Mouse (Mus musculus) myocyte (in vitro differentiated cells): ENCODE results near the gene Suv39h2. TPM values are rescaled to one million over a fixed set of nuclear protein-coding genes. Genes with fewer than 3 reads are reported as not detected.

Source experiments
- H3K27me3 ChIP-seq: one replicate; pipeline ENCODE4 v1.6.1; 2011; ENCODE audit not compliant: control insufficient read depth, insufficient read depth, insufficient read length
- H3K36me3 ChIP-seq: one replicate; pipeline ENCODE4 v1.6.1; 2011; ENCODE audit not compliant: control insufficient read depth, insufficient read depth
- H3K4me2 ChIP-seq: one replicate; pipeline ENCODE4 v1.6.1; 2011; ENCODE audit warnings: low read depth, control low read depth
- H3K4me3 ChIP-seq: one replicate; pipeline ENCODE4 v1.5.1; 2011; ENCODE audit warnings: mild to moderate bottlenecking, control low read depth, moderate library complexity
- H3K79me2 ChIP-seq: one replicate; pipeline ENCODE4 v1.6.1; 2011; ENCODE audit not compliant: control insufficient read depth, insufficient read depth
- H3ac ChIP-seq: one replicate; pipeline ENCODE4 v1.6.1; 2011; ENCODE audit not compliant: control insufficient read depth, insufficient read length
- CEBPB ChIP-seq: IDR thresholded peaks from 2 replicates; pipeline ENCODE4 v1.6.1; 2011; ENCODE audit warnings: mild to moderate bottlenecking, moderate library complexity; ENCODE audit not compliant: poor library complexity, insufficient read depth, severe bottlenecking
- E2F4 ChIP-seq: IDR thresholded peaks from one replicate; pipeline ENCODE4 v1.6.1; 2011; ENCODE audit warnings: mild to moderate bottlenecking, control low read depth, moderate library complexity; ENCODE audit not compliant: insufficient read depth
- MAX ChIP-seq: IDR thresholded peaks from one replicate; pipeline ENCODE4 v1.6.1; 2011; ENCODE audit warnings: low read depth, mild to moderate bottlenecking, control low read depth
- MYOD1 ChIP-seq, 3 experiments: IDR thresholded peaks; one replicate each; pipeline ENCODE4 v1.6.1; 2011; ENCODE audit warnings: control low read depth in 2 of 3, low read depth in 2 of 3, mild to moderate bottlenecking in 2 of 3, moderate library complexity in 1 of 3; ENCODE audit not compliant: insufficient read length in 2 of 3, control insufficient read depth in 1 of 3
- MYOG ChIP-seq, 3 experiments: IDR thresholded peaks; one replicate each; pipeline ENCODE4 v1.6.1; 2011; ENCODE audit warnings: control low read depth in 2 of 3, low read depth in 2 of 3, mild to moderate bottlenecking in 2 of 3; ENCODE audit not compliant: insufficient read length in 2 of 3, control insufficient read depth in 1 of 3, insufficient read depth in 1 of 3
- POLR2A ChIP-seq: IDR thresholded peaks from one replicate; pipeline ENCODE4 v1.6.1; 2011; ENCODE audit warnings: low read depth, mild to moderate bottlenecking, control low read depth, moderate library complexity; ENCODE audit not compliant: insufficient read length
- POLR2AphosphoS2 ChIP-seq: IDR thresholded peaks from one replicate; pipeline ENCODE4 v1.6.1; 2011; ENCODE audit warnings: low read depth, control low read depth; ENCODE audit not compliant: insufficient read length
- REST ChIP-seq: IDR thresholded peaks from one replicate; pipeline ENCODE4 v1.6.1; 2011; ENCODE audit warnings: mild to moderate bottlenecking, control low read depth, moderate library complexity; ENCODE audit not compliant: insufficient read depth, insufficient read length
- SRF ChIP-seq: IDR thresholded peaks from one replicate; pipeline ENCODE4 v1.6.1; 2011; ENCODE audit warnings: low read depth; ENCODE audit not compliant: control insufficient read depth, insufficient read length
- TCF12 ChIP-seq: IDR thresholded peaks from one replicate; pipeline ENCODE4 v1.6.1; 2011; ENCODE audit warnings: mild to moderate bottlenecking, control low read depth; ENCODE audit not compliant: poor library complexity, insufficient read depth, severe bottlenecking
- TCF3 ChIP-seq: IDR thresholded peaks from one replicate; pipeline ENCODE4 v1.6.1; 2011; ENCODE audit warnings: low read depth, control low read depth; ENCODE audit not compliant: insufficient read length
- USF1 ChIP-seq: IDR thresholded peaks from one replicate; pipeline ENCODE4 v1.6.1; 2011; ENCODE audit warnings: low read depth, mild to moderate bottlenecking, control low read depth, moderate library complexity
- polyA plus RNA-seq: library from polyadenylated mRNA; unstranded; fragments of >200 nt; fragmentation: generic; extraction: Trizol; gene quantifications from one replicate; pipeline ENCODE4 v1.2.1, GENCODE M21; 2012; ENCODE audit warnings: missing spikeins

Gene Suv39h2
- polyA plus RNA-seq, 1 experiment: 1.3 TPM

DNA sequence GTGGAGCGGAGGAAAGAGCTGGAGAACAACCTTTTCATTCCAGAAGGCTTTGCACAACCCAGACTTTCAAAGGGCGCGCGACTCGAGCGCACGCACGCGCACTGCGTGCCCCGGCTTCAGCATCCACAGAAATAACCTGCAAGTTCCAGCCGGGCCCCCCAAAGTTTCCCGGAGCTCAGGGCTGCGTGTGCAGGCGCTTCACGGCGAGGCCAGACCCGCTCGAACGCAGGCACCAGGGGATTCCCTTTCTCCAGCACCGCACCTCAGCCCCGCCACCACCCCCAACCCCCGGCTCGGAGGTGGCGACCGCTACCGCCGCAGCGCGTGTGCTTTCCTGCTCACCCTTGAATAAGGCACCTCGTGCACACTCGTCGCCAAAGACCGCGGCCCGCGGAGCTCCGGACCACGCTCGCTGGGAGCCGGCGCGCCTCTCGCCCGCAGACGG is 448 bp downstream of the Suv39h2 start:
- peak; percentile 84 for TF ChIP-seq E2F4
- no peak for TF ChIP-seq POLR2AphosphoS2
- Histone ChIP-seq H3ac (peak overlapping the region; percentile 49), H3K27me3 (no peaks in the 10 kb centered on the region)

DNA sequence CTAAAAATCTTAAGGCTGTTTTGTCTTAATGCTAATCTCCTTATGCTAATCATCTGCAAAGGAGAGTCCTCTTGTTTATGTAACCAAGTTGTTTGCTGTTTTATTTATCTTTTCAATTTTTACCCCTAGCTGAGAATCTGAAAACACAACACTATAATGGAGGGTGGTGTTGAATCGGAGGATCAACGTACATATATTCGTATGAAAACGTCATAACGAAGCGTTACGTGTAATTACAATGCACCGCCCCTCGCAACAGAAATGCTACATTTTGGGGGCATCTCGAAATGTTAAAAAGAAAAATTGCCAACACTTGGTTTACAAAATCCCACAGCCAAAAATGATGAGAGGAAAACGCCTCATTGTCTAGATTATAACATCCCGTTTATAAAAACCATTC is 940 bp downstream of the Suv39h2 start:
- Histone ChIP-seq H3ac (peak overlapping the region; percentile 49), H3K4me3 (peak overlapping the region; percentile 44), H3K36me3 (peaks cover 5% of the 10 kb centered on the region), H3K4me2 (peak overlapping the region; percentile 79), H3K79me2 (peaks cover 42% of the 10 kb centered on the region), H3K27me3 (no peaks in the 10 kb centered on the region)
- no peak for TF ChIP-seq POLR2A
- TF ChIP-seq CEBPB: no peak
- TF ChIP-seq SRF: no peak
- TF ChIP-seq POLR2AphosphoS2: no peak

More for the DNA sequence above, 448 bp downstream of the Suv39h2 start:
- H3K79me2 ChIP-seq: peaks cover 37% of the 10 kb centered on the region
- peak overlapping the region; percentile 44 for H3K4me3 ChIP-seq
- H3K36me3 ChIP-seq: peaks cover 5% of the 10 kb centered on the region
- peak overlapping the region; percentile 79 for H3K4me2 ChIP-seq

DNA sequence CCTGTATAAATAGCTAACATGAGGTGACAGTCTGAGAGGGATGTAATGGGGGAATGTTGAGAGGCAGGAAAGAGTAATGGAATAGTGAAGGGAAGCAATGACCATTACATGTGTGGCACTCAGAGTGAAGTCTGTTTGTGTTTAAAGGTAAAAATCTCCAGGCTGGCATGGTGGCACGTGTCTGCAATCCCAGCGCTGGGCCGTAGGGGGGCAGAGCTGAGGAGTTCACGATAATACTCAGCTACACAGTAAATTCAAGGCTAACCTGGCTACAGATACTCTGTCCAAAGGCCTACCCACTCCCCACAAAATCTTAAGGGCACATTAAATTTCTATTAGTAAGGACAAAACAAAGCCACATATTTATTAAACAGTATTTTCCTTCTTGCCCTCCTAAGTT is 18.2 kb downstream of the Suv39h2 start:
- Histone ChIP-seq H3K36me3 (peaks cover 28% of the 10 kb centered on the region), H3ac (no peak overlapping the region), H3K27me3 (no peaks in the 10 kb centered on the region), H3K79me2 (no peaks in the 10 kb centered on the region), H3K4me3 (no peak overlapping the region), H3K4me2 (no peak overlapping the region)
- no peak for TF ChIP-seq MYOD1 (IDR thresholded peaks at IDR 0.05; ENCODE audit: control insufficient read depth in 1 of 3, insufficient read length in 2 of 3, low read depth in 2 of 3)
- no peak for TF ChIP-seq TCF12
- TF ChIP-seq REST: no peak
- TF ChIP-seq USF1: no peak
- no peak for TF ChIP-seq POLR2AphosphoS2
- TF ChIP-seq MYOG (IDR thresholded peaks at IDR 0.05; ENCODE audit: control insufficient read depth in 1 of 3, insufficient read depth in 1 of 3, insufficient read length in 2 of 3, low read depth in 2 of 3): no peak
- no peak for TF ChIP-seq POLR2A
- no peak for TF ChIP-seq MAX
- TF ChIP-seq SRF: no peak
- TF ChIP-seq TCF3: no peak
- no peak for TF ChIP-seq CEBPB
- no peak for TF ChIP-seq E2F4

DNA sequence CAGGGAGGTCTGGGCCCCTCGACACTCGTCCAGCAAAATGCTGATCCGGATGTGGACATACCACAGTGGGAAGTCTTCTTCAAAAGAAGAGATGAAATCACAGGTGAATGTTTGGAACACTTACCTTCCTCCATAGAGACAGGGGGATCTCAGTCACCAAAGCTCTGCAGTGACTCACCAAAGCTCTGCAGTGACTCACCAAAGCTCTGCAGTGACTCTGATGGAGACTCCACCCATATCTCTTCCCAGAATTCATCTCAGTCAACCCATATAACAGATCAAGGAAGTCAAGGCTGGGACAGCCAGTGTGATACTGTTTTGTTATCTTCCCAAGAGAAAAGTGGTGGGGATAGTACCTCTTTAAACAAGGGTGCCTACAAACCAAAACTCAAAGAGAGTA is 21.7 kb downstream of the Suv39h2 start:
- H3K4me2 ChIP-seq: no peak overlapping the region
- no peak overlapping the region for H3K4me3 ChIP-seq
- TF ChIP-seq USF1: no peak
- TF ChIP-seq TCF3: no peak
- TF ChIP-seq POLR2AphosphoS2: no peak
- no peak for TF ChIP-seq POLR2A
- no peak for TF ChIP-seq MAX
- TF ChIP-seq MYOG (IDR thresholded peaks at IDR 0.05; ENCODE audit: control insufficient read depth in 1 of 3, insufficient read depth in 1 of 3, insufficient read length in 2 of 3, low read depth in 2 of 3): no peak
- no peak for TF ChIP-seq SRF
- TF ChIP-seq MYOD1 (IDR thresholded peaks at IDR 0.05; ENCODE audit: control insufficient read depth in 1 of 3, insufficient read length in 2 of 3, low read depth in 2 of 3): no peak
- no peak for TF ChIP-seq TCF12
- TF ChIP-seq CEBPB: no peak
- TF ChIP-seq E2F4: no peak
- TF ChIP-seq REST: no peak
- peaks cover 27% of the 10 kb centered on the region for H3K36me3 ChIP-seq
- H3K27me3 ChIP-seq: no peaks in the 10 kb centered on the region
- no peak overlapping the region for H3ac ChIP-seq
- no peaks in the 10 kb centered on the region for H3K79me2 ChIP-seq

DNA sequence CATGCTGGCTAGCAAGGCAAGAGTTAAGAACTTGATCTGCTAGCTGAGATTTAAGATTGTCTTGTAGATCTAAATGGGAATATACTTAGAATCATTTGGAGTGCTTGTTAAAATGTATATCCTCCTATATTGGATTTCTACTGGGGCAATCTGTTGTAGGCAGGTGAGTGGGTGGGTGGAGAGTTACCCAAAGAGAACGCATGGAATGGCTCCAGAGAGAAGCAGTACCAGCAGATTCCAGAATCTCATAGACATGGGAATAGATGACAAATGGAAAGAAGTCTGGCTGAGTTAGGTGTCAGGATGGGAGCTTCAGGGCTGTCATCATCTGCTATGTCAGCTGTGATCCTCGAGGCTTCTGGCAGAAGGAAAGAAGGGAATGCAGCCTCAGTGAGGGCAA is 25.4 kb downstream of the Suv39h2 start:
- H3ac ChIP-seq: no peak overlapping the region
- H3K4me2 ChIP-seq: no peak overlapping the region
- TF ChIP-seq POLR2AphosphoS2 (no peak), CEBPB (no peak), E2F4 (no peak), TCF12 (no peak), TCF3 (no peak), MYOG (IDR thresholded peaks at IDR 0.05; ENCODE audit: control insufficient read depth in 1 of 3, insufficient read depth in 1 of 3, insufficient read length in 2 of 3, low read depth in 2 of 3) (no peak), POLR2A (no peak), USF1 (no peak), SRF (no peak), MYOD1 (IDR thresholded peaks at IDR 0.05; ENCODE audit: control insufficient read depth in 1 of 3, insufficient read length in 2 of 3, low read depth in 2 of 3) (no peak)
- peaks cover 21% of the 10 kb centered on the region for H3K36me3 ChIP-seq
- no peaks in the 10 kb centered on the region for H3K79me2 ChIP-seq
- H3K27me3 ChIP-seq: no peaks in the 10 kb centered on the region
- H3K4me3 ChIP-seq: no peak overlapping the region
